Mouse (Mus musculus) limb, embryonic 14.5 days (tissue): ENCODE data around the gene Lmbr1l. TPM values are rescaled to one million over a fixed set of nuclear protein-coding genes. Genes with fewer than 3 reads are reported as not detected.

Source experiments
- ATAC-seq: fragments of 200-750 bp; cut with Nextera tagmentation; 2 replicates; pipeline ENCODE4 v1.8.0; 2017; ENCODE audit warnings: low read depth, moderate number of reproducible peaks, moderate TSS enrichment; ENCODE audit not compliant: low FRiP score
- DNase-seq: peaks from one replicate; pipeline ENCODE4 v3.0.0-alpha.2; 2015; ENCODE audit warnings: low spot score
- H3K27ac ChIP-seq: fragments of 300-500 bp; sonication (generic); replicated peaks from 2 replicates; pipeline ENCODE4 v1.5.1; 2014; ENCODE audit warnings: low read depth, mild to moderate bottlenecking, low read length, moderate library complexity, mixed read lengths
- H3K27me3 ChIP-seq: fragments of 300-500 bp; sonication (generic); 2 replicates; pipeline ENCODE4 v1.6.1; 2014; ENCODE audit warnings: low read length, mixed read lengths; ENCODE audit not compliant: control insufficient read depth, insufficient read depth
- H3K36me3 ChIP-seq: fragments of 300-500 bp; sonication (generic); 2 replicates; pipeline ENCODE4 v1.6.1; 2014; ENCODE audit warnings: mild to moderate bottlenecking, low read length, moderate library complexity, mixed read lengths; ENCODE audit not compliant: control insufficient read depth, insufficient read depth
- H3K4me1 ChIP-seq: fragments of 300-500 bp; sonication (generic); 2 replicates; pipeline ENCODE4 v1.6.1; 2014; ENCODE audit warnings: antibody characterized with exemption, low read length, mixed read lengths; ENCODE audit not compliant: control insufficient read depth, insufficient read depth
- H3K4me2 ChIP-seq: fragments of 300-500 bp; sonication (generic); replicated peaks from 2 replicates; pipeline ENCODE4 v1.6.1; 2014; ENCODE audit warnings: low read depth, mild to moderate bottlenecking, low read length, moderate library complexity; ENCODE audit not compliant: severe bottlenecking
- H3K4me3 ChIP-seq: fragments of 300-500 bp; sonication (generic); replicated peaks from 2 replicates; pipeline ENCODE4 v1.5.1; 2014; ENCODE audit warnings: low read length
- H3K9ac ChIP-seq: fragments of 300-500 bp; sonication (generic); 2 replicates; pipeline ENCODE4 v1.6.1; 2014; ENCODE audit warnings: mild to moderate bottlenecking, low read depth, low read length, moderate library complexity; ENCODE audit not compliant: severe bottlenecking
- H3K9me3 ChIP-seq: fragments of 300-500 bp; sonication (generic); 2 replicates; pipeline ENCODE4 v1.6.1; 2016; ENCODE audit warnings: low read length; ENCODE audit not compliant: control insufficient read depth
- POLR2A ChIP-seq: fragments of 200-500 bp; IDR thresholded peaks from 2 replicates; pipeline ENCODE4 v1.8.0; 2012; ENCODE audit warnings: inconsistent platforms, mild to moderate bottlenecking, moderate library complexity, borderline replicate concordance; ENCODE audit not compliant: insufficient read depth, insufficient read length; ENCODE audit errors: extremely low read depth
- WGBS: fragments of 180-500 bp; shearing (Covaris S2); extraction: QIAGEN DNeasy Blood & Tissue Kit; methylation state at CpG from one replicate; pipeline ENCODE4 v1.1.7; 2014; 5-methylcytosine and 5-hydroxymethylcytosine counted together
- polyA plus RNA-seq, 2 experiments: library from polyadenylated mRNA; depleted of rRNA in 1 of 2; stranded (reverse) in 1 of 2; unstranded in 1 of 2; fragments of >200 nt; fragmentation: Nextera tagmentation in 1 of 2; extraction: Ambion mirVana in 1 of 2; gene quantifications; 2 replicates each; pipeline versions ENCODE4 v1.2.1 to v1.2.3; 2012 to 2014

Lmbr1l gene
- polyA plus RNA-seq, 2 experiments = 5.5 to 66.8 TPM

DNA sequence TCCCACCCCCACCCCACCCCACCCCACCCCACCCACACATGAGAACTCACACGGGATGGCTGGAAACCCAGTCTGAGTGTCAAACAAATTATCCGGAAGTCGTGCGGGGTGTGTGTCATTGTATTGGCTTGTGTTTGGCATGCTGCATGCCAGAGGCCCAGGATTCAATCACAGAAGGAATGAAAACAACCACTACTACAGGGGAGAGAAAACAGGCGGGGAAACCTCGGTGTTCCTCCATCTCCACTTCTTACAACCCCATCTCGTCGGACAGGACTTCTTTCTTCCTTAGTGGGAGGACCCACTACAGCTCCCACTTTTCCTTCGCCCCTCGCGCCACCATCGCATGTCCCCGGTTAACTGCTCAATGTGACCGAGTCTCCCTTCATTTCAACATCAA is 940 bp downstream of the Lmbr1l start:
- WGBS = 2% methylated on average over 14 of the region's 14 CpGs

DNA sequence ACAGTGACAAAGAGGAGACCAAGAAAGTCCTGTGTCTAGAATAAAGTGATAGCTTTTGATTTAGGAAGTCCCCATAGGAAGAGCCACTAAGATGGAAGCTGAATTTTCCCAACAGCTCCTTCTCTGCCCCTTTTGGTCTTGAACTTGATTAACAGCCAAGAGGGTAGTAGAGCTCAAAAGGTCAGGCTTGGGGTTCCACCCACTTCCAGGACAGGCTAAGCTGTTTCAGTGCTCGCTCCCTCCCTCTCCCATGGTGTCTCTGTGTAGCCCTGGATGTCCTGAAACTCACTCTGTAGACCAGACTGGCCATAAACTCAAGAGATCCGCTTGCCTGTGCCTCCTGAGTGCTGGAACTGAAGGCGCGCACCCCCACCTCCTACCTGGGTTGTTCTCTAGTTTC is 2.0 kb downstream of the Lmbr1l start:
- no peak overlapping the region for H3K9ac ChIP-seq
- no peak for ATAC-seq
- H3K4me2 ChIP-seq = no peak overlapping the region
- H3K9me3 ChIP-seq = no peaks in the 10 kb centered on the region
- H3K27me3 ChIP-seq = no peaks in the 10 kb centered on the region
- H3K36me3 ChIP-seq = peaks cover 23% of the 10 kb centered on the region
- no peak for TF ChIP-seq POLR2A
- H3K27ac ChIP-seq = no peak overlapping the region
- WGBS = 91% methylated on average over 4 of the region's 4 CpGs
- H3K4me3 ChIP-seq = no peak overlapping the region; the same call in 1 of the 2 replicates
- peaks cover 14% of the 10 kb centered on the region; the same call in 1 of the 2 replicates for H3K4me1 ChIP-seq
- no peak for DNase-seq

More for the DNA sequence above, 940 bp downstream of the Lmbr1l start:
- TF ChIP-seq POLR2A = no peak
- Histone ChIP-seq H3K27me3 (no peaks in the 10 kb centered on the region), H3K4me1 (peaks cover 14% of the 10 kb centered on the region; the same call in 1 of the 2 replicates), H3K4me3 (peak overlapping the region; percentile 94), H3K9ac (peak overlapping the region; percentile 91), H3K9me3 (no peaks in the 10 kb centered on the region), H3K4me2 (peak overlapping the region; percentile 79), H3K36me3 (peaks cover 12% of the 10 kb centered on the region), H3K27ac (peak overlapping the region; percentile 96; the same call in 1 of the 2 replicates)
- DNase-seq = no peak
- ATAC-seq = no peak

DNA sequence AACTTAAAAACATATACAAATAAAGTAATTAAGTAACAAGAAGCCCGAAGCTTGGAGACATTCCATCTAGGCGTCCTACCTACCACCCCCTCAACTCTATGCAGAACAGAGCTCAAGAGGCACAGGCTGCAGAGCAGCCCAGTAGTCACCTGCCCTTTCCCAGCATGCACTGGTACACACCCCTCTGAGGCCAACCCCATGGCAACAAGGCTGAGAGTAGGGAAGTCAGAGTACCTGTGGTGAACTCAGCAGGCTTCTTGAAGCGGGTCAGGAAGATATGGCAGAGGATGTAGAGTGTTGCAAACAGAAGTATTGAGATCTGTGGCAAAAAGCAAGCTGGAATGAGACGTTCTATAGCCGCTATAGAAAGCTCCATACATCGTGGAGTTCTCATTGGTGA is 3.1 kb downstream of the Lmbr1l start:
- no peak for ATAC-seq
- H3K4me1 ChIP-seq = peaks cover 14% of the 10 kb centered on the region; the same call in 1 of the 2 replicates
- H3K27me3 ChIP-seq = no peaks in the 10 kb centered on the region
- no peak overlapping the region for H3K4me2 ChIP-seq
- no peak overlapping the region for H3K9ac ChIP-seq
- H3K9me3 ChIP-seq = no peaks in the 10 kb centered on the region
- WGBS = 92% methylated on average over 6 of the region's 6 CpGs
- no peak for TF ChIP-seq POLR2A
- no peak for DNase-seq
- H3K36me3 ChIP-seq = peaks cover 32% of the 10 kb centered on the region
- no peak overlapping the region for H3K27ac ChIP-seq
- H3K4me3 ChIP-seq = no peak overlapping the region

DNA sequence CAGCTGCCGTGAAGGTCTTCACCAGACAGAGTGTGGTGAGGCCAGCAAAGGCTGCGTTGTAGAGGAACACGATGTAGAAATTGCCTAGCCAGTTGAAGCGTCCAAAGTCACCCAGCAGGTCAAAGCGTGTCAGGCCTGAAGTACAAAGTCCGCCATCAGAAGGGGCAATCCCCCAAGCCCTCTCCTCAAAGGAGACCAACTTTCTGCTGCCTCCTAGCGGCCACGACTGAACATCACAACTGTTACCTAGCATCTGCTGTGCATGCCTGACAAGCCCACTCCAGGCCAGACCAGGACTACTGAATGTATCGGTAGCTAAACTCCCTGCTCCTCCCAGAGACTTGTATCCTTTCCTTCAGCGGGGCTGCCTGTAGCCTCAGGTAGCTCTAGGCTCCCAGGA is 13.3 kb downstream of the Lmbr1l start:
- ATAC-seq = no peak
- peaks cover 63% of the 10 kb centered on the region for H3K36me3 ChIP-seq

DNA sequence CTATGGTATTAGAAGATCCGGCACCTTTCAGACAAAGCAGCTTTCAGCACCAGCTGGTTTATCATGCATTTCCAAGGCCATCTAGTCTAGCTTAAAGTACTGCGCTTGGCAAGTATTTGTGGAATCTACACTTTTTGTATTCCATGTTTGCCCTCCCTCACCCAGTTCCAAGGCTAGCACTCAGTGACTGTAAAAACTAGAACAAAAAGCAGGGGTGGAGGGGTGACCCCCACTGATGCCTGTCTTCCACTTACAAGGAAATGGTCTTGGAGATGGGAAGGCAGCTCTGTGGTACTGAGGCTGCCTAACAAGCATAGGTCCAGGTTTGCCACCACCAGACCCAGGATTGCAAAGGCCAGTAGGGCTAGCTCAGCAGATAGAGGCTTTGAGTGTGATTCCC is 15.4 kb downstream of the Lmbr1l start:
- no peak overlapping the region for H3K4me3 ChIP-seq
- H3K27ac ChIP-seq = no peak overlapping the region
- no peaks in the 10 kb centered on the region for H3K9me3 ChIP-seq
- H3K4me2 ChIP-seq = no peak overlapping the region
- no peak for TF ChIP-seq POLR2A
- peaks cover 42% of the 10 kb centered on the region for H3K36me3 ChIP-seq
- WGBS = 91% methylated on average over 2 of the region's 2 CpGs
- H3K27me3 ChIP-seq = peaks cover 19% of the 10 kb centered on the region
- peaks cover 8% of the 10 kb centered on the region for H3K4me1 ChIP-seq
- ATAC-seq (no peak), DNase-seq (no peak)
- no peak overlapping the region for H3K9ac ChIP-seq

More for the DNA sequence above, 13.3 kb downstream of the Lmbr1l start:
- 35% methylated on average over 10 of the region's 10 CpGs for WGBS
- no peaks in the 10 kb centered on the region for H3K4me1 ChIP-seq
- no peaks in the 10 kb centered on the region for H3K9me3 ChIP-seq
- no peak overlapping the region for H3K9ac ChIP-seq
- no peak for DNase-seq
- H3K4me3 ChIP-seq = no peak overlapping the region
- TF ChIP-seq POLR2A = no peak
- H3K4me2 ChIP-seq = no peak overlapping the region
- no peaks in the 10 kb centered on the region for H3K27me3 ChIP-seq
- no peak overlapping the region for H3K27ac ChIP-seq

DNA sequence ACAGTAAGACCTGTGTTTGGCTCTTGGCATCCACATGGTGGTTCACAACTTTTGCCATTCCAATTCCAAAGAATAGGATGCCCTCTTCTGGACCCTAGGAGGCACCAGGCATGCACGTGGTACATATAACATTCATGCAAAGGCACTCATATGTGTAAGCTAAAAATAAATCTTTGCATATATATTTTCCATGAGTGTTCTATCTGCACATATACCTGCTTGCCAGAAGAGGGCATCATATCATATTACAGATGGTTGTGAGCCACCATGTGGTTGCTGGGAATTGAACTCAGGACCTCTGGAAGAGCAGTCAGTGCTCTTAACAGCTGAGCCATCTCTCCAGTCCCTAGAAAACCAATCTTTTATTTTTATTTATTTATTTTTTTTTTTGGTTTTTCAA is 16.5 kb downstream of the Lmbr1l start:
- H3K4me1 ChIP-seq = peaks cover 8% of the 10 kb centered on the region
- ATAC-seq = no peak
- no peak overlapping the region for H3K4me3 ChIP-seq
- H3K27ac ChIP-seq = no peak overlapping the region
- H3K4me2 ChIP-seq = no peak overlapping the region
- H3K9me3 ChIP-seq = no peaks in the 10 kb centered on the region
- DNase-seq = no peak
- H3K27me3 ChIP-seq = peaks cover 30% of the 10 kb centered on the region
- peaks cover 33% of the 10 kb centered on the region for H3K36me3 ChIP-seq
- H3K9ac ChIP-seq = no peak overlapping the region
- no peak for TF ChIP-seq POLR2A
- 50% methylated on average over 1 of the region's 1 CpGs for WGBS
